Mouse (Mus musculus) urinary bladder, postnatal 36 days (tissue): ENCODE data around the gene Sema3f.

Experiments used
- DNase-seq, 2 experiments: peaks; one replicate each; pipeline ENCODE4 v3.0.0; 2022; ENCODE audit warnings: low spot score in 2 of 2, mixed read lengths in 1 of 2

Sema3f gene

GRCm38 (mm10) chr9:107715632-107716031, 5.4 kb upstream of the Sema3f start:
- no peak for DNase-seq

- DNase-seq, result peak; percentile 74 to 86
These were observed 4.1 kb upstream of the Sema3f start for GRCm38 (mm10) chr9:107714221-107714952.

GRCm38 (mm10) chr9:107709096-107709696, 1.1 kb downstream of the Sema3f start:
- no peak for DNase-seq

- no peak for DNase-seq
These were observed 1.7 kb downstream of the Sema3f start for GRCm38 (mm10) chr9:107708439-107709095.

GRCm38 (mm10) chr9:107707701-107708438, 2.4 kb downstream of the Sema3f start:
- DNase-seq, result no peak

GRCm38 (mm10) chr9:107706781-107707211, 3.5 kb downstream of the Sema3f start:
- peak; percentile 75 to 82 for DNase-seq

GRCm38 (mm10) chr9:107703337-107704122, 6.7 kb downstream of the Sema3f start:
- DNase-seq, result peak; percentile 65 to 76

- no peak for DNase-seq
These were observed 7.6 kb downstream of the Sema3f start for GRCm38 (mm10) chr9:107702606-107703185.

- DNase-seq, result peak; percentile 84 to 88
These were observed 8.7 kb downstream of the Sema3f start for GRCm38 (mm10) chr9:107701594-107701993.

- DNase-seq, result no peak
These were observed 10.1 kb downstream of the Sema3f start for GRCm38 (mm10) chr9:107700114-107700571.

GRCm38 (mm10) chr9:107699376-107699980, 10.8 kb downstream of the Sema3f start:
- no peak for DNase-seq

GRCm38 (mm10) chr9:107698611-107699190, 11.6 kb downstream of the Sema3f start:
- no peak for DNase-seq

- no peak for DNase-seq
These were observed 12.3 kb downstream of the Sema3f start for GRCm38 (mm10) chr9:107697811-107698521.

GRCm38 (mm10) chr9:107696845-107697610, 13.2 kb downstream of the Sema3f start:
- DNase-seq, result no peak

- DNase-seq, result no peak
These were observed 14.2 kb downstream of the Sema3f start for GRCm38 (mm10) chr9:107696106-107696479.

GRCm38 (mm10) chr9:107695441-107696105, 14.7 kb downstream of the Sema3f start:
- DNase-seq, result no peak

- no peak for DNase-seq
These were observed 15.6 kb downstream of the Sema3f start for GRCm38 (mm10) chr9:107694627-107695026.

GRCm38 (mm10) chr9:107693433-107693987, 16.8 kb downstream of the Sema3f start:
- no peak for DNase-seq
